ENCODE assay signal across 10 mouse cellular contexts in the genomic region with DNA sequence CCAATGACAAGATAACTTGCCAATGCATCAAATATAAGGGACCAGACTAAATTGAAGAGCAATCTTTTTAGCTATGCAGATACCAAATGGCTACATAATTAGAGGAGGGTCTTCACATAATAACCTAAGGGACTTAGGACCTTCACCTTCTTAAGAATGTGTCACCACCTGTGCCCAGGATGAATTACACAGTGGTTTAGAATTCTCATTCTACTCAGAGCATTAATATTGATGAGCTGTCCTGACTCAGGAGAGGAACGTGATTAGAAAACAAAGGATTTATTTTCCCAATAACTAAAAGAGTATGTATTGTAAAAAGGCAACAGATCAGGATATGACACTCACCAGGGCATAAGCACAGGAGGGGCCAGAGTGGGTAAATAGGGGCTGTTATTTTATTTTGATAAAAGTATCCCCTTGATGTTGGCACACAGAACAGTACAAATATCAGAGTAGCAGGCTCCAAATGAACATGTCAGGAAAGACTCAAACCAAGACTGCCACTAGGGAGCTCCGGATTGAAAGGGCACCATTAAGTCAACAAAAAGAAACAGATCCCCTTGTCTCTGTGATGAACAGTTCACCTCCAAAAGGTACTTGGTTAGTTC.
"Had no signal": no experiment of that assay in that cellular context is flagged by ENCODE, and none has a peak within 500 bp of the region (broad histone marks: within the 10 kb centered on the region; RNA-seq: fewer than 3 reads in every experiment).

No protein-coding gene starts in this region.

- DNase-seq: kidney, adult 2 months; kidney, postnatal 14 days; left cerebral cortex, postnatal 4 days; lung, adult 18-20 months; lung, postnatal 36 days; thymus, postnatal 4 days had no signal

- H3K27ac ChIP-seq: kidney, embryonic 15.5 days; limb, embryonic 13.5 days; liver, embryonic 14.5 days; stomach, postnatal 0 days had no signal

- H3K36me3 ChIP-seq: kidney, embryonic 15.5 days; limb, embryonic 13.5 days had no signal

- H3K4me2 ChIP-seq: kidney, embryonic 15.5 days; limb, embryonic 13.5 days had no signal

- H3K27me3 ChIP-seq: kidney, embryonic 15.5 days; limb, embryonic 13.5 days had no signal

- H3K9ac ChIP-seq: kidney, embryonic 15.5 days; limb, embryonic 13.5 days; liver, embryonic 14.5 days had no signal

- H3K4me1 ChIP-seq: limb, embryonic 13.5 days had no signal

- H3K4me3 ChIP-seq: kidney, embryonic 15.5 days; limb, embryonic 13.5 days had no signal

- H3K9me3 ChIP-seq: kidney, embryonic 15.5 days; limb, embryonic 13.5 days had no signal
